Mouse (Mus musculus) stomach, embryonic 16.5 days (tissue): ENCODE results near the gene G530012D18Rik. TPM values are rescaled to one million over a fixed set of nuclear protein-coding genes. Genes with fewer than 3 reads are reported as not detected.
"Not testable (repeated sequence)": the region's sequence is repeated elsewhere in the genome, so short reads cannot be mapped to it uniquely, and the experiment has no call there.

Experiments
- ATAC-seq: fragments of 200-750 bp; cut with Nextera tagmentation; 2 replicates; pipeline ENCODE4 v1.8.0; 2017; ENCODE audit warnings: moderate number of reproducible peaks, moderate TSS enrichment; ENCODE audit not compliant: insufficient read depth, low FRiP score
- H3K27ac ChIP-seq: fragments of 300-500 bp; sonication (generic); 2 replicates; pipeline ENCODE4 v1.5.1; 2014; ENCODE audit warnings: low read length
- H3K27me3 ChIP-seq: fragments of 300-500 bp; sonication (generic); 2 replicates; pipeline ENCODE4 v1.6.1; 2014; ENCODE audit warnings: low read length, control low read depth, mixed read lengths; ENCODE audit not compliant: control insufficient read depth, insufficient read depth
- H3K36me3 ChIP-seq: fragments of 300-500 bp; sonication (generic); 2 replicates; pipeline ENCODE4 v1.6.1; 2014; ENCODE audit warnings: low read length; ENCODE audit not compliant: control insufficient read depth, insufficient read depth
- H3K4me1 ChIP-seq: fragments of 300-500 bp; sonication (generic); 2 replicates; pipeline ENCODE4 v1.6.1; 2014; ENCODE audit warnings: low read length, control low read depth, mixed read lengths; ENCODE audit not compliant: control insufficient read depth, insufficient read depth
- H3K4me2 ChIP-seq: fragments of 300-500 bp; sonication (generic); 2 replicates; pipeline ENCODE4 v1.6.1; 2014; ENCODE audit warnings: low read depth, low read length, mixed read lengths
- H3K4me3 ChIP-seq: fragments of 300-500 bp; sonication (generic); replicated peaks from 2 replicates; pipeline ENCODE4 v1.5.1; 2014; ENCODE audit warnings: mild to moderate bottlenecking, low read length
- H3K9ac ChIP-seq: fragments of 300-500 bp; sonication (generic); 2 replicates; pipeline ENCODE4 v1.6.1; 2014; ENCODE audit warnings: low read length
- H3K9me3 ChIP-seq: fragments of 300-500 bp; sonication (generic); replicated peaks from 2 replicates; pipeline ENCODE4 v1.6.1; 2016; ENCODE audit warnings: low read length, control low read depth; ENCODE audit not compliant: control insufficient read depth
- WGBS: fragments of 180-500 bp; shearing (Covaris S2); extraction: QIAGEN DNeasy Blood & Tissue Kit; methylation state at CpG from one replicate; pipeline ENCODE4 v1.1.7; 2014; 5-methylcytosine and 5-hydroxymethylcytosine counted together
- polyA plus RNA-seq: library from polyadenylated mRNA; unstranded; fragments of >200 nt; fragmentation: Nextera tagmentation; extraction: Ambion mirVana; gene quantifications from 2 replicates; pipeline ENCODE4 v1.2.1, GENCODE M21; 2015

G530012D18Rik gene
- polyA plus RNA-seq, 1 experiment from 2014 or later = not detected

GRCm38 (mm10) chr1:85608361-85608760, 32.9 kb downstream of the G530012D18Rik start:
- H3K9me3 ChIP-seq, H3K27ac ChIP-seq, H3K4me2 ChIP-seq, ATAC-seq, H3K36me3 ChIP-seq, H3K9ac ChIP-seq, H3K4me3 ChIP-seq, H3K4me1 ChIP-seq, H3K27me3 ChIP-seq: not testable (repeated sequence)
- WGBS = 74% methylated on average over 3 of the region's 4 CpGs

DNA sequence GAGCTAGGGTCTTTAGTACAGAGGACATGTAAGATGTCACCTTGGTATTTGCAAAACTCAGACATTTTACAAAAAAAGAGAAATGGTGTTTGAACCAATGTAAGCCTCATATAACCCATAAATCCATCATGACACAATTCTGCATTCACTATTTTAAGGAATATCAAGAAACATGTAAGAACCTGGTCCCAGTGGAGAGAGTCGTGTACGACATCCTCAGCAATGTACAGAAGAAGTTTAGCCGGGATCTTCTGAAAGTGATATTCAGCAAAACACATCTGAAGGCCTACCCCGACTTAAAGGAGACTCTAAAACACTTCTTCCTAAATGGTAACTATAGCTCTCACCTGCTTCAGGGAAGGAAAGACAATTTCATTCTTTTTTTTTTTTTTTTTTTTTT, 35.1 kb downstream of the G530012D18Rik start:
- WGBS = no CpG with 5 or more reads among the region's 4 CpGs
- not testable (repeated sequence) for ATAC-seq

DNA sequence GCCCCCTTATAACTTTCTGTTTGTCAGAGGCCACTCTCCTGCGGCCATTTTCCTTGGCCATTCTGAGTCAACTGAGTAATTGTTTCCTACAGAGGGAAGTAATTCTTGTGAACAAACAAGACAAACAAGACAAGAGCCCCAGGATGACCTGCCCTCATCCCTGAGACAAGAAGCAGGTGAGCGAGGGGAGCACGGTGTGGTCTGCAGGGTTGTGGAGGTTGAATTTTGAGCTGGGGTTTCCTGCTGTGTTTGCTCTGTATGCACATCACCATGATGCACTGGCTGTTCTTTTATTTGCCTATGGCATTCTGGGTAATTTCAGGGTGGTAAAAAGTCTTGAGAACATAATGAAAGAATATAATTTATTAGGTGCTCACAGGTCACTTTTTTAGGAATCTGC, 39.6 kb downstream of the G530012D18Rik start:
- H3K4me3 ChIP-seq, H3K4me1 ChIP-seq, ATAC-seq, H3K9me3 ChIP-seq, H3K27me3 ChIP-seq, H3K36me3 ChIP-seq, H3K27ac ChIP-seq, H3K9ac ChIP-seq, H3K4me2 ChIP-seq: not testable (repeated sequence)
- 86% methylated on average over 3 of the region's 3 CpGs for WGBS

More for the DNA sequence above, 35.1 kb downstream of the G530012D18Rik start:
- not testable (repeated sequence) for H3K27ac ChIP-seq, H3K4me3 ChIP-seq, H3K9ac ChIP-seq, H3K36me3 ChIP-seq, H3K4me2 ChIP-seq, H3K27me3 ChIP-seq, H3K4me1 ChIP-seq, H3K9me3 ChIP-seq

GRCm38 (mm10) chr1:85615819-85616218, 40.3 kb downstream of the G530012D18Rik start:
- 58% methylated on average over 3 of the region's 3 CpGs for WGBS
- H3K4me1 ChIP-seq, H3K4me3 ChIP-seq, H3K9me3 ChIP-seq, H3K27ac ChIP-seq, H3K9ac ChIP-seq, H3K36me3 ChIP-seq, H3K4me2 ChIP-seq, ATAC-seq, H3K27me3 ChIP-seq: not testable (repeated sequence)

DNA sequence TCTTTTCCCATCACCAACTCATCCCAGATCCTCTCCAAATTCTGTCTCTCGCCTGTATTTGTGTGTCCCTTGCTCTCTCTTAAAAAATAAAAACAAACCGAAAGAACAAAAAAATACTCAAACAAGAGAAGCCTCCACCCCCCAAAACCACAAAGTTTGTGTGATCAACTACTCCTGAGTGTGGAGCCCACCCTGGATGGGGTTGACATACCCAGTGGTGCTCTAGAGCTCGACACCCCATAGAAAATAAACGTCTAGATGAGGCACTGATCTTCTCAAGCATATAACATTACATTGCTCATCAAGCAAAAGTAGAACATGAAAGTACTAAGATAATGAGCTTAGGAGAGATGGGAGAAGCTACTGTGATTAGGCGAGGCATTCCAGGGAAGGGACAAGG, 41.7 kb downstream of the G530012D18Rik start:
- not testable (repeated sequence) for ATAC-seq, H3K36me3 ChIP-seq, H3K4me2 ChIP-seq, H3K9ac ChIP-seq, H3K9me3 ChIP-seq, H3K4me3 ChIP-seq, H3K27me3 ChIP-seq, H3K27ac ChIP-seq, H3K4me1 ChIP-seq
- WGBS = 54% methylated on average over 4 of the region's 5 CpGs

GRCm38 (mm10) chr1:85618689-85619088, 43.2 kb downstream of the G530012D18Rik start:
- H3K4me3 ChIP-seq, H3K27ac ChIP-seq, H3K9me3 ChIP-seq, H3K4me2 ChIP-seq, H3K36me3 ChIP-seq, H3K4me1 ChIP-seq, ATAC-seq, H3K9ac ChIP-seq, H3K27me3 ChIP-seq: not testable (repeated sequence)
- 65% methylated on average over 1 of the region's 1 CpGs for WGBS

Other genes with a start within 250 kb of the G530012D18Rik start
- 2.5 and 2.7 TPM in 2 replicates for gene Sp110, start 23.1 kb downstream of the G530012D18Rik start, polyA plus RNA-seq
- 1.5 and 2.4 TPM in 2 replicates for gene Sp140, start 24.7 kb downstream of the G530012D18Rik start, polyA plus RNA-seq
- gene Sp100, start 74.3 kb downstream of the G530012D18Rik start, polyA plus RNA-seq = 1.8 and 3.0 TPM in 2 replicates
- gene A630001G21Rik, start 203.0 kb downstream of the G530012D18Rik start, polyA plus RNA-seq = 1.0 and 1.3 TPM in 2 replicates
- gene Cab39, start 217.8 kb downstream of the G530012D18Rik start, polyA plus RNA-seq = 23.8 and 25.4 TPM in 2 replicates